Mouse (Mus musculus) liver, adult 2 months (tissue): Measurements from ENCODE around the gene Aspa.

Experiments used
- CTCF ChIP-seq: fragments of 200-500 bp; IDR thresholded peaks from 2 replicates; pipeline ENCODE4 v1.5.1; 2011; ENCODE audit warnings: low read depth, low read length, control low read depth
- POLR2A ChIP-seq: fragments of 200-500 bp; IDR thresholded peaks from 2 replicates; pipeline ENCODE4 v1.6.1; 2011; ENCODE audit warnings: low read length, control low read depth; ENCODE audit not compliant: insufficient read depth; ENCODE audit errors: extremely low read depth

DNA sequence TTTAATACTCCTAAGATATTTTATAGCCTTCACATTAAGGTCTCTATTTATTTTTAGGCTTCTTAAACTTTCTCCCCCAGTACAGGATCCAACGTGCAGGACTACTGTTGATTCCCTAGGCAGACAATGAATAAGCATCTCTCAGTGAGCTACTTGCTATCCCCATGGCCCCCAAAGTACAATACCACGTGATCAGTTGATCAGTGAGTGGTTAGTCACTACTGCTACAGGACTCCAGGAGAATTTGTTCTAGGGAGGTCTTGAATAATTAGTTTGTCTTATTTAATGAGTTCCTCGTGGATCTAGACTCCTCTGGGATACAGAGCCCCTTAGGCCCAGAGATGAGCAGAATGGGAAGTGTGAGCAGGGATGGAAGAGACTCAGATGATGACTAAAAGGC lies 21.1 kb upstream of the Aspa start, which contains the start of gene Olfr20:
- TF ChIP-seq POLR2A, result no peak
- no peak for TF ChIP-seq CTCF
